Mouse (Mus musculus): ENCODE results near the gene Gm20916. TPM values are rescaled to one million over a fixed set of nuclear protein-coding genes. Genes with fewer than 3 reads are reported as not detected.
"Not testable (repeated sequence)": the region's sequence is repeated elsewhere in the genome, so short reads cannot be mapped to it uniquely, and the experiment has no call there.

The Gm20916 gene
- total RNA-seq (2021): not detected

GRCm38 (mm10) chrY:79319265-79319664 is at the start of gene Gm20916:
Gm20916 (plus strand) TSS chrY:79319565.
- not testable (repeated sequence) for DNase-seq (ENCODE audit: extremely low spot score in 1 of 2, low spot score in 1 of 2)

Other genes starting within 250 kb of the Gm20916 start
- gene Gm20917, start 168.4 kb upstream of the Gm20916 start, total RNA-seq (2021): not detected